Mouse (Mus musculus): ENCODE results near the gene Svop. TPM values are rescaled to one million over a fixed set of nuclear protein-coding genes. Genes with fewer than 3 reads are reported as not detected.

Svop gene
- polyA plus RNA-seq, 1 experiment: 0.13 TPM

GRCm38 (mm10) chr5:114072262-114072661 lies 19.1 kb downstream of the Svop start:
- H3K9me3 ChIP-seq: peaks cover 14% of the 10 kb centered on the region
- no peak for TF ChIP-seq FLI1 (IDR thresholded peaks at IDR 0.05; ENCODE audit: low read length)
- TF ChIP-seq GATA1 (IDR thresholded peaks at IDR 0.05; ENCODE audit: borderline replicate concordance, low read length): no peak
- no peaks in the 10 kb centered on the region for H3K4me1 ChIP-seq
- peaks cover 16% of the 10 kb centered on the region for H3K27me3 ChIP-seq (replicated peaks)
- H3K4me3 ChIP-seq (replicated peaks): no peak overlapping the region
- no peaks in the 10 kb centered on the region for H3K36me3 ChIP-seq (replicated peaks; ENCODE audit: low read length)

- Histone ChIP-seq H3K36me3 (replicated peaks; ENCODE audit: low read length) (no peaks in the 10 kb centered on the region), H3K27me3 (replicated peaks) (peaks cover 17% of the 10 kb centered on the region), H3K4me3 (replicated peaks) (no peak overlapping the region), H3K4me1 (no peaks in the 10 kb centered on the region), H3K9me3 (peaks cover 14% of the 10 kb centered on the region)
- TF ChIP-seq FLI1 (IDR thresholded peaks at IDR 0.05; ENCODE audit: low read length) (no peak), GATA1 (IDR thresholded peaks at IDR 0.05; ENCODE audit: borderline replicate concordance, low read length) (no peak)
These were observed 20.5 kb downstream of the Svop start for GRCm38 (mm10) chr5:114070858-114071257.

- TF ChIP-seq GATA1 (IDR thresholded peaks at IDR 0.05; ENCODE audit: borderline replicate concordance, low read length) (no peak), FLI1 (IDR thresholded peaks at IDR 0.05; ENCODE audit: low read length) (no peak)
- peaks cover 11% of the 10 kb centered on the region for H3K9me3 ChIP-seq
- no peaks in the 10 kb centered on the region for H3K36me3 ChIP-seq (replicated peaks; ENCODE audit: low read length)
- H3K4me1 ChIP-seq: no peaks in the 10 kb centered on the region
- H3K4me3 ChIP-seq (replicated peaks): no peak overlapping the region
- H3K27me3 ChIP-seq (replicated peaks): peaks cover 16% of the 10 kb centered on the region
These were observed 23.4 kb downstream of the Svop start for GRCm38 (mm10) chr5:114067982-114068381.

GRCm38 (mm10) chr5:114067543-114067942 lies 23.8 kb downstream of the Svop start:
- H3K36me3 ChIP-seq (replicated peaks; ENCODE audit: low read length): no peaks in the 10 kb centered on the region
- no peak overlapping the region for H3K4me3 ChIP-seq (replicated peaks)
- no peak for TF ChIP-seq GATA1 (IDR thresholded peaks at IDR 0.05; ENCODE audit: borderline replicate concordance, low read length)
- TF ChIP-seq FLI1 (IDR thresholded peaks at IDR 0.05; ENCODE audit: low read length): no peak
- H3K27me3 ChIP-seq (replicated peaks): peaks cover 21% of the 10 kb centered on the region
- H3K9me3 ChIP-seq: peaks cover 11% of the 10 kb centered on the region
- H3K4me1 ChIP-seq: no peaks in the 10 kb centered on the region

GRCm38 (mm10) chr5:114066601-114067000 lies 24.8 kb downstream of the Svop start:
- TF ChIP-seq GATA1 (IDR thresholded peaks at IDR 0.05; ENCODE audit: borderline replicate concordance, low read length) (no peak), FLI1 (IDR thresholded peaks at IDR 0.05; ENCODE audit: low read length) (no peak)
- H3K9me3 ChIP-seq: peaks cover 11% of the 10 kb centered on the region

GRCm38 (mm10) chr5:114065161-114065560 lies 26.2 kb downstream of the Svop start, which contains the start of gene Usp30:
Usp30 (plus strand) TSS chr5:114065461.
- Histone ChIP-seq H3K36me3 (replicated peaks; ENCODE audit: low read length) (no peaks in the 10 kb centered on the region), H3K4me1 (no peaks in the 10 kb centered on the region)
- TF ChIP-seq GATA1 (IDR thresholded peaks at IDR 0.05; ENCODE audit: borderline replicate concordance, low read length): no peak
- no peak for TF ChIP-seq FLI1 (IDR thresholded peaks at IDR 0.05; ENCODE audit: low read length)

More at GRCm38 (mm10) chr5:114066601-114067000, 24.8 kb downstream of the Svop start:
- Histone ChIP-seq H3K4me1 (no peaks in the 10 kb centered on the region), H3K4me3 (replicated peaks) (no peak overlapping the region), H3K27me3 (replicated peaks) (peaks cover 22% of the 10 kb centered on the region), H3K36me3 (replicated peaks; ENCODE audit: low read length) (no peaks in the 10 kb centered on the region)

GRCm38 (mm10) chr5:114063958-114064357 lies 27.4 kb downstream of the Svop start:
- peaks cover under 1% of the 10 kb centered on the region; the same call in 1 of the 2 replicates for H3K9me3 ChIP-seq
- peaks cover 26% of the 10 kb centered on the region for H3K27me3 ChIP-seq (replicated peaks)
- H3K36me3 ChIP-seq (replicated peaks; ENCODE audit: low read length): no peaks in the 10 kb centered on the region
- H3K4me3 ChIP-seq (replicated peaks): no peak overlapping the region
- H3K4me1 ChIP-seq: no peaks in the 10 kb centered on the region
- TF ChIP-seq GATA1 (IDR thresholded peaks at IDR 0.05; ENCODE audit: borderline replicate concordance, low read length) (no peak), FLI1 (IDR thresholded peaks at IDR 0.05; ENCODE audit: low read length) (no peak)

More at GRCm38 (mm10) chr5:114065161-114065560, 26.2 kb downstream of the Svop start, which contains the start of gene Usp30:
- Histone ChIP-seq H3K27me3 (replicated peaks) (peaks cover 20% of the 10 kb centered on the region), H3K4me3 (replicated peaks) (no peak within 1 kb of the TSS), H3K9me3 (no peaks in the 10 kb centered on the region)

- Histone ChIP-seq H3K4me3 (replicated peaks) (no peak overlapping the region), H3K9me3 (peaks cover 10% of the 10 kb centered on the region), H3K27me3 (replicated peaks) (peaks cover 29% of the 10 kb centered on the region), H3K4me1 (no peaks in the 10 kb centered on the region), H3K36me3 (replicated peaks; ENCODE audit: low read length) (no peaks in the 10 kb centered on the region)
- no peak for TF ChIP-seq FLI1 (IDR thresholded peaks at IDR 0.05; ENCODE audit: low read length)
- TF ChIP-seq GATA1 (IDR thresholded peaks at IDR 0.05; ENCODE audit: borderline replicate concordance, low read length): no peak
These were observed 29.7 kb downstream of the Svop start for GRCm38 (mm10) chr5:114061675-114062074.

GRCm38 (mm10) chr5:114057129-114057731 lies 34.1 kb downstream of the Svop start:
- Histone ChIP-seq H3K9me3 (peaks cover 10% of the 10 kb centered on the region), H3K36me3 (replicated peaks; ENCODE audit: low read length) (no peaks in the 10 kb centered on the region), H3K4me3 (replicated peaks) (no peak overlapping the region), H3K4me1 (peaks cover 5% of the 10 kb centered on the region), H3K27me3 (replicated peaks) (peaks cover 34% of the 10 kb centered on the region)
- TF ChIP-seq FLI1 (IDR thresholded peaks at IDR 0.05; ENCODE audit: low read length) (no peak), GATA1 (IDR thresholded peaks at IDR 0.05; ENCODE audit: borderline replicate concordance, low read length) (no peak)

- Histone ChIP-seq H3K27me3 (replicated peaks) (peaks cover 57% of the 10 kb centered on the region), H3K36me3 (replicated peaks; ENCODE audit: low read length) (no peaks in the 10 kb centered on the region), H3K4me3 (replicated peaks) (no peak overlapping the region), H3K4me1 (peaks cover 8% of the 10 kb centered on the region), H3K9me3 (peaks cover 13% of the 10 kb centered on the region)
- TF ChIP-seq FLI1 (IDR thresholded peaks at IDR 0.05; ENCODE audit: low read length) (no peak), GATA1 (IDR thresholded peaks at IDR 0.05; ENCODE audit: borderline replicate concordance, low read length) (no peak)
These were observed 39.1 kb downstream of the Svop start for GRCm38 (mm10) chr5:114052246-114052761.
